16 mouse cellular contexts compared by ENCODE assay signal in the genomic region with DNA sequence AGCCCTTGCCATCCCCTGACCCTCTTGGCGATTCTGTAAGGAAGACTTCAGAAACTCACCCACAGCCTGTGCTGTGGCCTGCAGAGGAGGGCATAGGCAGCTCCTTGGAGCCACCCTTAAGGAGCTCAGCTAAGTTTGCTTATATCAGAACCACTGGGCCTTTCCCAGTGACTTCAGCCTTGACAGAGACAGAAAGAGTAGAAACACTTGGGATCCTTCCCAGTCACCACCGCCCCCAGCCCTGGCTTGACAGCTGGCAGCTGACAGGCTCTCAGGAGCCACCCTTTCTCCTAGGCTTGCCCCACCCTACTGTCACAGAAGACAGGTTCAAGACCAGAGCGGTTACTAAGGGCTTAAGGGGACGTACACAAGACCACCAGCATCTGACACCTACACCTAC. TPM values are rescaled to one million over a fixed set of nuclear protein-coding genes. Genes with fewer than 3 reads are reported as not detected.
DNase-seq lines count a peak whose midpoint lies in the region; ATAC-seq lines count a peak whose summit lies in the region.
"Had no signal": no experiment of that assay in that cellular context is flagged by ENCODE, and none has a peak within 500 bp of the region (broad histone marks: within the 10 kb centered on the region; RNA-seq: fewer than 3 reads in every experiment).

No protein-coding gene starts in this region.

- H3K9me3 ChIP-seq in midbrain, embryonic 12.5 days, result no peaks in the 10 kb centered on the region
- H3K9me3 ChIP-seq: heart, embryonic 13.5 days; lung, embryonic 15.5 days had no signal

- H3K4me3 ChIP-seq in midbrain, embryonic 12.5 days, result peak overlapping the region; percentile 48
- H3K4me3 ChIP-seq: erythroblast, embryonic 14.5 days; heart, embryonic 13.5 days; lung, embryonic 15.5 days had no signal

- H3K36me3 ChIP-seq in midbrain, embryonic 12.5 days, result no peaks in the 10 kb centered on the region
- H3K36me3 ChIP-seq: heart, embryonic 13.5 days; lung, embryonic 15.5 days had no signal

- WGBS in midbrain, embryonic 12.5 days, result 77% methylated on average over 4 of the region's 4 CpGs

- H3K27ac ChIP-seq in midbrain, embryonic 12.5 days (replicated peaks), result no peak overlapping the region
- H3K27ac ChIP-seq: heart, embryonic 13.5 days; lung, embryonic 15.5 days had no signal

- H3K4me2 ChIP-seq in midbrain, embryonic 12.5 days (replicated peaks), result peak overlapping the region; percentile 74
- H3K4me2 ChIP-seq: heart, embryonic 13.5 days; lung, embryonic 15.5 days had no signal

- H3K4me1 ChIP-seq in midbrain, embryonic 12.5 days, result peaks cover 47% of the 10 kb centered on the region

- no peak for ATAC-seq in cerebellum, adult (ENCODE audit: insufficient number of reproducible peaks, low FRiP score, low TSS enrichment)
- ATAC-seq in midbrain, embryonic 12.5 days (ENCODE audit: low FRiP score, low read depth), result no peak
- no peak for ATAC-seq in monocyte, adult 5-6 weeks (replicated peaks; ENCODE audit: insufficient number of reproducible peaks, low FRiP score, low TSS enrichment, poor library complexity, severe bottlenecking)

- peak; percentile 61 to 62 for DNase-seq in cerebellum, postnatal 10 days
- DNase-seq in right cerebral cortex, postnatal 36 days (ENCODE audit: low spot score in 2 of 2), result peak; percentile 34 to 44
- DNase-seq in right cerebral cortex, postnatal 4 days, result no peak
- DNase-seq in gastrocnemius, adult 18-20 months (ENCODE audit: low spot score), result no peak
- DNase-seq in adipocyte (ENCODE audit: low spot score), result no peak
- DNase-seq: adrenal gland, adult 8-10 months; cerebellum, adult 11 months; gastrocnemius, postnatal 25 days; kidney, postnatal 10 days; layer of hippocampus, postnatal 36 days had no signal

- peaks cover 27% of the 10 kb centered on the region for H3K27me3 ChIP-seq in midbrain, embryonic 12.5 days

- peak overlapping the region; percentile 54 for H3K9ac ChIP-seq in midbrain, embryonic 12.5 days (replicated peaks)
- H3K9ac ChIP-seq: heart, embryonic 13.5 days; lung, embryonic 15.5 days had no signal

RNA-seq across cellular contexts. Expression of a gene that starts 1.1 kb away (rescaled TPM):
- polyA plus RNA-seq in midbrain, embryonic 12.5 days (2016; fragmentation: Nextera tagmentation; extraction: Ambion mirVana), result 11.1 and 11.5 TPM in 2 replicates
- total RNA-seq in gastrocnemius, adult 18-20 months (2021), result not detected
- not detected in 3 replicates for total RNA-seq in monocyte, adult 5-6 weeks (2017)
- total RNA-seq: adrenal gland, adult 8-10 months; gastrocnemius, postnatal 25 days had no signal
- polyA plus RNA-seq: erythroblast, embryonic 14.5 days; heart, embryonic 13.5 days; lung, embryonic 15.5 days had no signal

RNA-seq across cellular contexts. Expression of a gene that starts 26.1 kb away (rescaled TPM):
- 219 and 220 TPM in 2 replicates for polyA plus RNA-seq in midbrain, embryonic 12.5 days (2016; fragmentation: Nextera tagmentation; extraction: Ambion mirVana)
- total RNA-seq in gastrocnemius, adult 18-20 months (2021), result 10 to 100 TPM; 85.8 to 86.6 TPM
- 154 to 190 TPM (median 159 TPM) in 3 replicates for total RNA-seq in monocyte, adult 5-6 weeks (2017)

RNA-seq across cellular contexts. Expression of a gene that starts 26.3 kb away (rescaled TPM):
- polyA plus RNA-seq in midbrain, embryonic 12.5 days (2016; fragmentation: Nextera tagmentation; extraction: Ambion mirVana), result 123 and 128 TPM in 2 replicates
- 10 to 100 TPM; 24.7 to 24.8 TPM for total RNA-seq in gastrocnemius, adult 18-20 months (2021)
- 47.2 to 70.4 TPM (median 56.3 TPM) in 3 replicates for total RNA-seq in monocyte, adult 5-6 weeks (2017)

RNA-seq across cellular contexts. Expression of a gene that starts 28.0 kb away (rescaled TPM):
- polyA plus RNA-seq in midbrain, embryonic 12.5 days (2016; fragmentation: Nextera tagmentation; extraction: Ambion mirVana), result 56.9 and 60.9 TPM in 2 replicates
- under 1 TPM; 0.34 to 0.55 TPM for total RNA-seq in gastrocnemius, adult 18-20 months (2021)
- 0.67 to 2.7 TPM (median 1.2 TPM) in 3 replicates for total RNA-seq in monocyte, adult 5-6 weeks (2017)

Comparison
In these comparisons a context has a peak if more than half of its experiments do, and no peak if none do; other contexts are left out.
1. DNase-seq: peak in cerebellum, postnatal 10 days (2 of 2) and right cerebral cortex, postnatal 36 days (2 of 2); none in right cerebral cortex, postnatal 4 days (single experiment), gastrocnemius, adult 18-20 months (single experiment) and adipocyte (single experiment).